Mouse (Mus musculus) embryo, embryonic 11.5 days (tissue): ENCODE data around the gene Fat1.

Experiments
- DNase-seq: peaks from one replicate; pipeline ENCODE4 v3.0.0-alpha.2; 2012; ENCODE audit warnings: low read depth, low spot score

Fat1 gene

DNA sequence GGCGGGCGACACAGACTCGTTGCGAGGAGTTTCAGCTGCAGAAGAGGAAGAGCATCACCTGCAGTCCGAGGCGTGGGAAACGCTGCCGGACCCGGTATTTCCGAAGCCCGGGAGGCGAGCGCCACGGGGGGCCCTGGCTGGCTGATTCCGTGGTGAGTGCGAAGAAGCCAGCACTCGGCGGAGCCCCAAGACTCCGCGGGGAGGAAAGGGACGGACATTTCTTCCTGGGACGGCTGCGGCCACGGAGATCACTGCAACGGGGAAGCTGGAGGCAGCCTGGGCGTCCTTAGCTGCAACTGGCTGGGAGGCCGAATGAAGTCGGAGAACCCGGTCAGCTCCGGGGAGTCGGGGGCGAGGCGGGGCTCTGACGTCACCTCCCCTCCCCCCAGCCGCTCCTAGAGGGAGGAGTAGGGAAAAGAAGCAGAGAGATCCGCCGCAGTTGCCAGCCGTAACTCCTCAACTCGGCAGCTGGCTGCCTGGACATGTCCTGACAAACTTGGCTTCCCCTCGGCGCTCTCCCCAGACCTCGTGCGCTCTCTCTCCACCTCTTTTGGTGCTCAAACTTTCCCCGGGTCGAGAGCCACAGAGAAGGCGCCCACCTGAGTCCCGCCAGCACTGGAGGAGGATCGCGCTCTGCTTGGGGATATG is at the start of gene Fat1:
Gene Fat1 (plus strand): TSS at position 598 of the 648 bp plus-strand sequence.
- peak; percentile 82 for DNase-seq

DNA sequence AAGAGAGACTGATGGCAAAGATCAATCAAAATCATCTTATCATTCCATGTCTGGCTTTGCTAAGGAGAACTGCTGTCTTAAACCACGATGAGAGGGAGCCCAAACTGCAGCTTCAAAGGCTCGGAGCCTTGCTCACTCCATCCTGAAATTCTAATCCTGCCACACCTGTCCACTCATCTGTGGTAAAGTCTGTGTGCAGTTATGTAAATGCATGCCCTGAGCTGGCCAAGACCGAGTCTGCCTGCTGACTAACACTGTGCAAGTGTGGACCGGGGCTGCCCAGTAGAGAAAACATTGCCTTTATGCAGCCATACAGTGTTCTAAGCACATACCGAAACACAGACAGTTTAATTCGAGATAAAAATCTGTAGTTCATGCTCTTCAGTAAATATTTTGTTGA is 40.6 kb upstream of the Fat1 start:
- DNase-seq, result no peak

DNA sequence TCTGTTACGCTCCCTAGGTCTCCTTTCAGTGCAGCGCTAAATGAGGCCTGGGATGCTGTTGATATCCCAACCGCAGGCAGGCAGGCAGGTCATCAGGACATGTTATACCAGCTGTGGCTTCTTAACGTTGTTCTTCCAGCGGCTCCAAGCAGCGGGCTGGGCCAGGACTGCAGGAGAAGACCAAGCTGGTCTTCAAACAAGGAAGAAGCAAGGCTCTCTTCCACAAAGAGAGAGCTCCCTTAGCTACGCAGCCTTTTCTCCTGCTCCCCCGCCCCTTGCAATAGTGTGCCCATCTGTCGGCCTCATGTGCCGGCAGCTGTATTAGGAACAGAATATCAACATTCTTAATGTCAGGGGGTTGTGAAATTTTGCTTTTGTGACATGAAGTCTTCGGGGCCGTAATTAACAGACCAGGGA is 35.7 kb upstream of the Fat1 start:
- DNase-seq, result peak; percentile 4

DNA sequence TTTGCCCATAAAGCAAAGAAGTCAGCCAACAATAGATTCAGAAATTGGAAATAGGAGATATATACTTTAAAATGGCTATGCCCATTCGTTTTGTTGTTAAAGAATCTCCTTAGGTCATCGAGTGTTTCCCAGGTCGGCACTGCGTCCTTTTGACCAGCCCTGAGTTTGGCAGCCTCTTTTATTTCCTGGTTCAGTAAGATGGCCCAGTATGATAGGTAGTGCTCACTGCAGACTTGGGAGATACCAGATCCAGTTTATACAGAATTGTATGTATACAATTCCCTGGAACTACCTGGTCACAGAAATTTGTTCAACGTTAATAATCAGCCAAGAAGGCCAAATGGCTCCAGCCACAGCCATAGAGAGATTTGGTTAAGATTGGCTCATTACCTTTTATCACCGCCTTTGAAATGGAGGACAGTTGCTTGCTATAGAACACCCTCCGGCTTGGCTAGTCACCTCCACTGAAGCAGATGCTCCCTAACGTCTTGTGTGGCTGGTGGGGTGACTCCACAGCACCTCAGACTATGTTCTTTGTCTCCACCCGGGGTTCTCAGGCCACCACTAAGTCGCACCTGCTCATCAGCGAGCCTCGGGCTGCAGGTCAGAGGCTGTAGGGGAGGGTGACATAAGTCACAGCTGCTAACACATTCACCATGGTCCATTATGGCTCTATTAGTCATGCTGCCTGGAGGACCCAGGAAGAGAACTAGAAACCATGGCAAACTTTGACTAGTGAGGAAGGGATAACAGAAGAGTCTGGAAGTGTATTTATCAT is 23.9 kb upstream of the Fat1 start:
- no peak for DNase-seq

DNA sequence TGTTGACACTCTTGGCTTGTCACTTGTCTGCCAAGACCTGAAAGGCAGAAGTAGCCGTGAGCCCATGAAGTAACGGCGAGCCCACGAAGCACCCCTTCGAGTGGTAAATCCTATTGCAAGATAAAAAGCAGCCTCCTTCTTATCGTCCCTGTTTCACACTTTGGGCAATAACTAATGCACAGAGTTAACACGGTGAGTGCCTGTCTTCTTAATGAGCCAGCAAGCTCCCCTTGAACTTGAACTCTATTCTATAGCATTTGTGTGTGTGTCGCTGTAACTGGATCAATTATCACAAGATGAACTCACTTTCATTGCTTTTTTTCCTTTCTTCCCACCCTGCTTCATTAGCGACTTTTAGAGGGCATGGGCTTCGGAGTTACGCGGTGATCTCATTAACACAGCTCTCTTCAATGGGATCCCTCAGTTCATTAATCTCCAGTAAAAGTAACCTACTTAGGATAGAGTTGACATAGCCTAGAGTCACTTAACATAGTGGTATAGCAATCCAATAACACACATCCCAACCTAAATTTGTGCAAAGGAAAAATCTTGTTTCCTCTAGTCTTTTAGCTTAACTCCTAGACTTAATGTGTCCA is 15.7 kb upstream of the Fat1 start:
- no peak for DNase-seq

DNA sequence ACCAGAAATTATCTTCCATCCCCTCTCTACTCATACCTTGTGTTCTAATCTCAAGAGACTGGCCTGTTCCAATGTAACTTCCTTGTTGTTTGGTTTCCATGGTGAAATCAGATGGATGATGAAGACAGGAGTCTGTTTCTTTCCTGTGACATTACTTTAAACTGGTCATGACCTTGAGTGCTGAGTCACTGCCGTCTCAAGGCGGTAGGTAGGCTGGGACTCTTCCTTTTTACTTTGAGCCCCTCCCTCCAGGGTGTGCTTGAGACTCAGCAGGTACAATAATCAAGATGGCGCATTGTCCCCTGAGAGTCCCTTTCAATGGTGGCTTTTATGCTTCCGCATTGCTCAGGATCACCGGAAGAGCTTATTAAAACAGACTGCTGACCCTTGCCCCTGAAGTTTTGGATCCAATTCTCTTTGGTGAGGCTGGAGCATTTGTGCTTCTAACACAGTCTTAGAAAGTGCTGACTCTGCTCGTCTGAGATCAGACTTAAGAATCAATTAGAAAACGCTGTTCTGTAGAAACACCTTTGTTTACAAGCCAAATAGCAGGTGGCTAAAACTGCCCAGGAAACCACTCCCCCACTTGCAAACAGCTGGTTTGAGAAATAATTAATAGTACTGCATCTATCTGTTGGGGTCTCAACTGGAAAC is 14.7 kb upstream of the Fat1 start:
- DNase-seq, result no peak

DNA sequence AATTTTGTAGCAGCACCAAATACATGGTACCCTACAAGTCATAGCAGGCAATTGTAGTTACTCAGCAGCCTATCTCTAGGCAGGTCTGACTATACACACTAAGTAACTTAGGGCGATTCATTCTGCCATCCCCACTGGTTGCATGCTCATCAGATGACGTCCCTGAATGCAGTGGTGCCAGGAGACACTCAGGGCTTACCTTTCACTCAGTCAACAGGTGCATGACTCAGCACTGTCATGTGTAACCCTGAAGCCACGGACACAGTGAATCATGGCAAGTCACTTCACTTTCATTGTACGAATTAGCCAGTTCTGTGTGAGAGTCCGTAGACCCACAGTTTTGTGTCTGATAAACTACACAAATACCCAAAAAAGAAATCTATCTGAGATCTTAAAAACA is 10.3 kb upstream of the Fat1 start:
- DNase-seq, result no peak

DNA sequence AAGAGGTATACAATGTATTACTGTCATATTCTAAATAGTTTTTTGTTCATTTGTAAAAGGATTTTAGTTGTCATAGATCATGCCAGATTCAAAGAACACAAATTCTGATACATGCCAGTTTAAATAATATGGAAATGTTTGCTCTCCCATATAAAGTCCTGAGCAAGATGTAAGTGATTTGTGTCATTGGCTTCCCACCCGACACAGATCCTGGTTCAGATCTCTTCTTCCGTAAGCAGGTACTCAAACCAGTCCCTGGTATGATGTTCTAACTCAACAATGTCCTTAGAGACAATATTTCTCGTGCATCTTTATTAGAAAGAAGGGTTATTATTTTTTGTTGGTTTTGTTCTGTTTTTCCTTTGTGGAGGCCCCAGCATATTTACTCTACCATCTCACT is 5.2 kb upstream of the Fat1 start:
- DNase-seq, result no peak

DNA sequence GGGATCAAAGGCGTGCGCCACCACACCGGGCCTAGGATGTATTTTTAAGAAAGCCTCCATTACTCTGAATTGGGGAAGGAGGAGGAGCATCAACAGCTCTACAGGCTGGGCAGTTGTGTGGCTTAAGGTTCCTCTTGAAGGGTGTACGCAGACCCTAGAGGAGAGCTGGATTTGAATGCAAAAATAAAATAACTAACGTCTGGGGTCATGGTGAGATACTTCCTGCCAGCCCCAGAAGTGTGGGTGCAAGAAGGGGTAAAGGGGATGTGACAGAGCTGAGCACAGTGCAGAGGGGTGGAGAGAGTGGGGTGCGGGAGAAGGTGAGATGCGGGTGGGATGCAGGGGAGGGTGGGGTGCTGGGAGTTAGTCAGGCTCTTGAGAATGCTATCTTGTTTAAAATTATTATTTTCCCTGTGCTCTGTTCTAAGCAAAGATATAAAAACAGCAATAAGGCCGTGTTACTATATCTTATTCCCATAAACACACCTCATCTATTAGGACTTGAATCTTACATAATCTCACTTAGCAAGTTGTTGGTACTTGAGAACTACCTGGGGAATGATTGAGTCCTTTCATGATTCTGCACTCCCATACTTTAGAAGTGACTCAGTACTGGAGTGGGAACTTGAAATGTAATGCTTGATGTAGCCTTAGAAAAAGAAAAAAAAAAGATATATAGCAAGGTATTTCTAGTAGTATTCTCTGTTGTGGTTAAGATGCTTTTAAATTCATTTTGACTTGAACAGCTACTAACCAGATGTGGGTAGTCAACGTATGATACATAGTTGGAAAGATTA is 2.5 kb upstream of the Fat1 start:
- DNase-seq, result no peak

DNA sequence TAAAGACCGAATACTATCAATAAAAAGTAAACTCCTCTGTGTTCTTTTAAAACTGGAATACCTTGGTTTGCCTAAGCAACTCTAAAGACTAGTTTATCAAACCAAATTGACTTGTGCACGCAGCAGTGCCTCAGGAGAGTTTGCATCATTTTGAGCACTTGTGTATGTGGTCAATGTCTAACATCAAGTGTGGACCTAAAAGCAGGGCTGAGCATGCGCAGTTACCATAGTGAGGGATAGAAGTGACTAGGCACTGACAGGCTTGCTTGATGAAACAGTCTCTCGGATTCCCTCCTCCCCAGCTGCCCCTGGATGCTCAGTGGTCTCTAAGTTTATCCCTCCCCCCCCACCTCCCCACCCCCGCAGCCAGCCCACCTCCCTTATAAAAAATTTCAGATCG is 1.8 kb upstream of the Fat1 start:
- no peak for DNase-seq

DNA sequence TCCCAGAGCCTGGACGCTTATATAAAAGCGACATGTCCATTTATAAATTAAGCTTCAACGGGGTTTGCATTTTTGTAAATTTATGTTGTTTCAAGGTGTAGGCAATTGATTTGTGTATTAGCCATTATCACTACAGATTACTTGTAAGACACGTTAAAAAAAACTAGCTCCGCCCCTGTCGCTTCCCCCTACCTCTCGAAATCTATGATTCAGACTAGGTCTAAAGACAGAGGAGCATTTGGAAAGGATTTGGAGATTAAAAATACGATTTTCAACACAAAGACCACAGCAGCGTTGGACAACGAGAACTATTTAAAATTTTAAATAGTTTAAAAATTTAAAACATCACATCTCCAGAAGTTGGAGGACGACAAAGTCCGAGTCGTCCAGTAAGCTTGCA is 831 bp upstream of the Fat1 start:
- no peak for DNase-seq

DNA sequence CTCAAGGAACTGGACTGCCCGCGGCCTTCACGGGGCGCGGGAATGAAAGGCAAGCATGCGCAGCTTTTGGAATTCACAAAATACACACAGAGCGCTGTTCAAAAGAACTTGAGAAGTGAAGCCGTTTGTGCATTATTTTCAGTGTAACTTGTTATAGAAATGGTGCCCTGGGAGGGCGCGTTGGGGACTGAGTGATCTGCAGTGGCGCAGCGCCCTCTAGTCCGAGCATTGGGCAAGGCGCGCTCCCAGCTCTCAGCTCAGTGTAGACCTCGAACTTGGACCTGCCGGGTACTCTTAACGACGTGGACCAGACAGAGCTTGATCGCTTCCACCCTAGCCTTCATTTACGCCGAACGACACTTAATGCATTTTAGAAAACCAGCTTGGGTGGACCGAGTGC is 494 bp downstream of the Fat1 start:
- peak; percentile 80 for DNase-seq

DNA sequence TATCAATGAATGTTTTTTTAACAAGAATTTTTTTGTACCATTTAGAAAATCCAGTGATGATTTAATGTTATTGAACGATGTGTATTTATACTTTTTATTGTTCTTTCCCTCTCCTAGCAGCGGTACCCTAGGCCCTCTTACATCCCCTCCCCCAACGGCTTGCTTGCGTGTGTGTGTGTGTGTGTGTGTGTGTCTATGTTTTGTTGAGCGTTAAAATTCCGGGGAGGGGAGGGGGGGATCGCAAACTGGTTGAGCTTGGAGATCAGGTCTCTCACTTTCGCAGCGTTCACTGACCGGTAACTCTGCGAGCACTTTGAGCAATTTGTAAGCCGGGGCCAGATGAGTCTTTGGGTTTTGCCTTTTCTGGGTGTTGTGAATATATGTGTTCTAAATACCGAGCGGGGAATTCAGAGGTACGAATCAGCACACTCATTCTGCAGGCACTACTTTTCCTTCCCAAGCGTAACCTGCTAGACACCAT is 1.3 kb downstream of the Fat1 start:
- no peak for DNase-seq

DNA sequence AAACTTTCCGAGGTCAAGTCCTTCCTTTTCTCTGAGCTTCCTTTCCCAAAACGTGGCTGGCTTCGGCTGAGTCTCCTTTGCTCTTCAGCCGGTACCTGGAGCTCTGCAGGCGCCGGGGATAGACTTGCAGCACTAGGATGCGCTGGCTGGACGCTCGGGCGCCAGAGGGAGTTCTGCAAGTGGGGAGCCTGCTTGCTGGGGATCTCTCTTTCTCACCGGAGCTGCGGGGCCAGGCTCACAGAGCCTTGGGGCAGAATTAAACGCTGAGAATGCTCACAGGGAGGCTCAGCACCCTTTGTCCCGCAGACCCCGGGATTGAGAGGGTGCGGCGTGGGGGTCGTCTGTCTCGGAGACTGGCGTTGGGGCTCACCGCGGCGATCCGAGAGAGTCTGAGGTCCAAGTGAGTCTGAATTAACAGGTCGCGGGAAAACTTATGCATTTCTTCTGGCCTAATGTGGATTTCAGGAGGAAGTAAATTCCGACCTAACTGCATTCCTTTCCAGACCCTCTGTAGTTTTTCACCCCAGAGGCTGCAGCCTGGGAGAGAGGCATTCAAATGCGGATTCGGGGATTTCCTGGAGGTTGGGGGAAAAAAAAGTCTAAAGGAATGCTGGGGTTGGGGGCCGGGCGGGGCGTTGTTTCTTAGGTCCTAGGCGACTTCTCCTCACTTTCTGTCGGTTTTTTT is 2.0 kb downstream of the Fat1 start:
- DNase-seq, result no peak

DNA sequence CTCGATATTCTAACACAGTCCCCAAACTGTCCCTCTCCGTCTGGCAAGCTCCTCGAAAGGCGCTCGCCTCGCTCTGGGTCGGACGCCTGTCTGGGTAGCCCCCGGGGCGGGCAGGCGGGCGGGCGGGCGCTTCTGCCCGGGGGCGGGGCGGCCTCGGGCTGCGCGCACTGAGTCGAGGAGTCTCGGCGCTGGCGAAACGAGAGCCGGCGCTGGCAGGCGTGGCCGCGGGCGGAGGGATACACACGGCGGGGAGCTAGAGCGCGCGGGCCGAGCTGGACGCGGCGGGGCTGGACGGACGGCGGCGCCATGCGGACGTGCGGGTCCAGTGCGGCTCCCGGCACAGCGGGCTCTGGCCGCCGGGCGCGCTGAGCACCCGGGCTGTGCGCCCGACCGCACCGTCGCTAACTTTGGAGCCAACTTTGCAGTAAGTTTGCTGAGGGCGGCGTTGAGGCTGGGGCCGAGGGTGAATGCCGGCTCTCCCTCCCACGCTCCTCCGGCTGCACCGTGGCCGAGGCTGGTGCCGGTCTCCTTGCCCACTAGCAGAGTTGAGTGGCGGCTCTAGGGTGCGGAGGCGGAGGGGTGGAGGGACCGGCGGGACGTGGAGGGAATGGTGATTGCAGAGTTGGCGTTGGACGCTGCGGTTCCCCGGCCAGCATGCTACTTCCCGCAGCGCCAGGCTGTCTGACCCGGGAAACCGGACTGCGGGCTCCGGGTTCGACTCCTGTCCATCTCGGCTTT is 2.8 kb downstream of the Fat1 start:
- no peak for DNase-seq

DNA sequence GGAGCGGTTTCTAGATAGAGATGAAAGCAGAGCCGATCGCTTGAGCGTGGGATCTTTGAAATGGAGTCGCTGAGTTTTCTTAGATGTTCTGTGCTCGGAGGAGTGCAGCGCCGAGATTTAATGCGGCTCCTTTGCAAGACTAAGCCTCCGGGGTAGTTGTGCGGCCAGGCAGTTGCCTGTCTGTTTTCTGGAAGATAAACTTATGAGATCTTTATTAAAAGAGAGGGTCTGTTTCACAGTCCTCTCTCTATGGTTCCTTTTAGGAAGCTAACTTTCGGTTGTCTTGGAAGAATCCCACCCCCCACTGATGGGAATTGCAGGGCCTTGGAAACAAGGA is 3.4 kb downstream of the Fat1 start:
- DNase-seq, result no peak

DNA sequence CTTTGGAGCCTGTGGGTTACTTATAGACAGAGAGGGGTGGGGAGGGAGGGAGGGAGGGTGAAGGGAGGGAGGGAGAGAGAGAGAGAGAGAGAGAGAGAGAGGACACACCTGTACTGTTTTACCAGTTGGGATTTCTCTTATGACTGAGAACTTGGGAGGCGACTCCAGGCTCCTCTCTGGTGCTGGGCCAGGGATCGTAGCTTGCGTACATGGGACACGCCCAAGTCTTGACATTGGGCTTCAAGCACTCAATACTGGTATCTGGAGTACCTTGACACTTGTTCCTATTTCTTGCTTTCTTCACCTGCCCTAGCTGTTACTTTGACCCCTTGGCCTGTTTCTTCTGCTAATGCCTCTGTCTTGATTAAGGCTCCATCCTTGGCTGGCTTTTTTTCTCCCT is 10.3 kb downstream of the Fat1 start:
- no peak for DNase-seq

DNA sequence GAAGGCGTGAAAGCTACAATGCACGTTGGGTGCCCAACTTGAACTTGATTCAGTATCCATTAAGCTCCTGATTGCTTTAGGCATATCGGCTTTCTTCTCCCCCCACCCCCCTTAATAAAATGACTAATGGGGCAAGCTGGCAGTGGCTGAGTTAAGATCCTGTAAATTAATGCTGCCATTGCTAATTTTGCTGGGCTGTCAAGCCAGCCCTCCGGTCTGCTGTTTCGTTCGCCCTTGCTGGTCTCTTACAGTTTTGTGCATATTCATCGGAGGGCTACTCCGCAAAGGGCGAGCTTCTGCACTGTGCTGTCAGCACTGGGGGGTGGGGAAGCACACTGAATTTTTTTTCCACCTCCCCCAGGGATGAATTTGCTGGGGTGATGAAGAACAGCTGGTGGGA is 13.3 kb downstream of the Fat1 start:
- no peak for DNase-seq

DNA sequence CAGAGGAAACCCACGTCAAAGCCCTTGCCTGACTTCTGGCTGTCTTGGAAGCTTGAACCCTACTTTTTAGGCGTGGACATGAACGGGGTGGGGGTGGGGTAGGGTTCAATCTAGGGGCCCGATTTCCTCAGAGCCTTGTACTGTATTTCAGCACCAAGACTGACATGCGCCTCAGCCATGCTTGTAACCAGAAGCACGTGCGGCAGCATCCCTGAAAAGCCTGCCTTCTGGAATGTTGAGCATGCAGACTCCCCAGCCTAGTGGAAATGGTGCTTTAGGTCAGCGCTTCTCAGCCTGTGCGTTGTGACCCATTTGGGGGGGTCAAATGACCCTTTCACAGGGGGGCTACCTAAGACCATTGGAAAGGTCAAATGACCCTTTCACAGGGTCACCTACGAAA is 25.2 kb downstream of the Fat1 start:
- no peak for DNase-seq

DNA sequence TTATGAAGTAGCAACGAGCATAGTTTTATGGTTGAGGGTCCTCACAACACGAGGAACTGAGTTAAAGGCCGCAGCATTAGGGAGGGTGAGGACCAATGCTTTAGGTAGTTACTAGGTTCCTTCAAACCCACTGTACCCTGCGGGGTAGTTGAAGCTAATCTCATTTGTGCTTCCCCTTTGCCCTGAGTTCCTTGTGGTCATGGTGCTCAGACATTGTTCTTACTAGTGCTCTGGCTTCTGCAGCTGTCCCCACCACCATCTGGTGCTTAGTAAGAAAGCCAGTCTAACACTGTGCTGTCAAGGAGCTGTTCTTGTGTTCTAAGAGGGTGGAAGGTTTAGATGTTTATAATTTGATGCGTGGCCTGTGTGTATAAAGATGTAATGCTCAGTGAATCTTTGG is 25.7 kb downstream of the Fat1 start:
- DNase-seq, result no peak
